Mouse (Mus musculus): ENCODE data around the gene Kdm5b. TPM values are rescaled to one million over a fixed set of nuclear protein-coding genes. Genes with fewer than 3 reads are reported as not detected.
A peak's percentile ranks its signal among the peaks of the same experiment; 100 is the strongest.

The Kdm5b gene
- polyA plus RNA-seq, 1 experiment from 2014 or later: 12.6 TPM

DNA sequence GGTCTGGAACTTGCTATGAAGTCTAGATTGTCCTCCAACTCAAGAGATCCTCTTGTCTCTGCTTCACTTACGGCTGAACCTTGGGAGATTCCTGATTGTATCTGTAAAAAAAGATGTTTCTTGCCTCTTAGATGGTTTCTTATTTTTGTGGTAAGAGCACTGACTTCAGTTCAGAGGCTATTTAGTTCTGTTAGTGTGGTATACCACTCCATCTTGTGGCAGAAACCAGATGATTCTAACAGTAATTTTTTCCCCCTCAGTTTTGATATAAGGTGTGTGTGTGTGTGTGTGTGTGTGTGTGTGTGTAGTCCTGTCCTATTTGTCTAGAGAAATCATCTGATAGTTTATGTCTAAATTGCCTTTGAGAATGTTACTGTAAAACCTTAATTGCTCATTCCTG, 47.3 kb downstream of the Kdm5b start:
- H3K4me1 ChIP-seq (replicated peaks; ENCODE audit: control insufficient read depth, insufficient read depth, low read length): no peaks in the 10 kb centered on the region
- no peak overlapping the region for H3K4me3 ChIP-seq (ENCODE audit: low read depth, low read length)
- peaks cover 33% of the 10 kb centered on the region for H3K36me3 ChIP-seq (ENCODE audit: control insufficient read depth, insufficient read depth)
- H3K4me2 ChIP-seq (replicated peaks; ENCODE audit: low read depth): no peak overlapping the region
- peak; percentile 47 for TF ChIP-seq CTCF (IDR thresholded peaks at IDR 0.05; ENCODE audit: low read depth)
- no peak overlapping the region for H3K27ac ChIP-seq (ENCODE audit: low read depth, low read length)
- no peak overlapping the region for H3K9ac ChIP-seq (ENCODE audit: low read depth, low read length)
- no peak for ATAC-seq
- no peaks in the 10 kb centered on the region for H3K9me3 ChIP-seq (ENCODE audit: control insufficient read depth)
- H3K27me3 ChIP-seq (replicated peaks; ENCODE audit: control insufficient read depth, insufficient read depth, low read length): no peaks in the 10 kb centered on the region
- 70% methylated on average over 1 of the region's 1 CpGs for WGBS

- Histone ChIP-seq H3K4me2 (replicated peaks; ENCODE audit: low read depth) (no peak overlapping the region), H3K4me3 (ENCODE audit: low read depth, low read length) (no peak overlapping the region), H3K27ac (ENCODE audit: low read depth, low read length) (no peak overlapping the region), H3K4me1 (replicated peaks; ENCODE audit: control insufficient read depth, insufficient read depth, low read length) (no peaks in the 10 kb centered on the region), H3K27me3 (replicated peaks; ENCODE audit: control insufficient read depth, insufficient read depth, low read length) (no peaks in the 10 kb centered on the region), H3K36me3 (ENCODE audit: control insufficient read depth, insufficient read depth) (peaks cover 35% of the 10 kb centered on the region), H3K9ac (ENCODE audit: low read depth, low read length) (no peak overlapping the region), H3K9me3 (ENCODE audit: control insufficient read depth) (no peaks in the 10 kb centered on the region)
- TF ChIP-seq CTCF (IDR thresholded peaks at IDR 0.05; ENCODE audit: low read depth): no peak
- 22% methylated on average over 4 of the region's 4 CpGs for WGBS
- ATAC-seq: peak; percentile 38; the same call in 1 of the 2 replicates
Measured at GRCm38 (mm10) chr1:134609172-134609571, 49.2 kb downstream of the Kdm5b start.

- Histone ChIP-seq H3K4me3 (ENCODE audit: low read depth, low read length) (no peak overlapping the region), H3K4me2 (replicated peaks; ENCODE audit: low read depth) (no peak overlapping the region), H3K27ac (ENCODE audit: low read depth, low read length) (no peak overlapping the region; the same call in 1 of the 2 replicates), H3K4me1 (replicated peaks; ENCODE audit: control insufficient read depth, insufficient read depth, low read length) (no peaks in the 10 kb centered on the region), H3K9ac (ENCODE audit: low read depth, low read length) (no peak overlapping the region), H3K36me3 (ENCODE audit: control insufficient read depth, insufficient read depth) (peaks cover 48% of the 10 kb centered on the region), H3K27me3 (replicated peaks; ENCODE audit: control insufficient read depth, insufficient read depth, low read length) (no peaks in the 10 kb centered on the region), H3K9me3 (ENCODE audit: control insufficient read depth) (no peaks in the 10 kb centered on the region)
- no peak for ATAC-seq
- no peak for TF ChIP-seq CTCF (IDR thresholded peaks at IDR 0.05; ENCODE audit: low read depth)
- WGBS: 95% methylated on average over 5 of the region's 5 CpGs
Measured at GRCm38 (mm10) chr1:134614554-134614953, 54.6 kb downstream of the Kdm5b start.

- no peak overlapping the region for H3K4me3 ChIP-seq (ENCODE audit: low read depth, low read length)
- H3K27ac ChIP-seq (ENCODE audit: low read depth, low read length): no peak overlapping the region; the same call in 1 of the 2 replicates
- H3K9ac ChIP-seq (ENCODE audit: low read depth, low read length): no peak overlapping the region
- 88% methylated on average over 2 of the region's 2 CpGs for WGBS
- no peaks in the 10 kb centered on the region for H3K4me1 ChIP-seq (replicated peaks; ENCODE audit: control insufficient read depth, insufficient read depth, low read length)
- no peaks in the 10 kb centered on the region for H3K27me3 ChIP-seq (replicated peaks; ENCODE audit: control insufficient read depth, insufficient read depth, low read length)
- TF ChIP-seq CTCF (IDR thresholded peaks at IDR 0.05; ENCODE audit: low read depth): no peak
- no peak for ATAC-seq
- no peaks in the 10 kb centered on the region for H3K9me3 ChIP-seq (ENCODE audit: control insufficient read depth)
- no peak overlapping the region for H3K4me2 ChIP-seq (replicated peaks; ENCODE audit: low read depth)
- H3K36me3 ChIP-seq (ENCODE audit: control insufficient read depth, insufficient read depth): peaks cover 50% of the 10 kb centered on the region
Measured at GRCm38 (mm10) chr1:134614988-134615387, 55.0 kb downstream of the Kdm5b start.

DNA sequence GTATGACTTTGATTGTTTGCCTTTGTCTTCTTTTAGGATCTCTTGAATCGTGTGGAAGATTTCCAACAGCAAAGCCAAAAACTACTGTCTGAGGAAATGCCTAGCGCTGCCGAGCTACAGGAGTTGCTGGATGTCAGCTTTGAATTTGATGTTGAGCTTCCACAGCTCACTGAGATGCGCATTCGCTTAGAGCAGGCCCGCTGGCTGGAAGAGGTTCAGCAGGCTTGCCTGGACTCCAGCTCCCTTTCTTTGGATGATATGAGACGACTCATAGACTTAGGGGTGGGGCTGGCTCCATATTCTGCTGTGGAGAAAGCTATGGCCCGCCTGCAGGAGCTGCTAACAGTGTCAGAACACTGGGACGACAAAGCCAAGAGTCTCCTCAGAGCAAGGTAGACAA, 57.7 kb downstream of the Kdm5b start:
- no peaks in the 10 kb centered on the region for H3K4me1 ChIP-seq (replicated peaks; ENCODE audit: control insufficient read depth, insufficient read depth, low read length)
- WGBS: 82% methylated on average over 9 of the region's 9 CpGs
- no peak for TF ChIP-seq CTCF (IDR thresholded peaks at IDR 0.05; ENCODE audit: low read depth)
- H3K36me3 ChIP-seq (ENCODE audit: control insufficient read depth, insufficient read depth): peaks cover 64% of the 10 kb centered on the region
- H3K27me3 ChIP-seq (replicated peaks; ENCODE audit: control insufficient read depth, insufficient read depth, low read length): no peaks in the 10 kb centered on the region
- H3K9me3 ChIP-seq (ENCODE audit: control insufficient read depth): no peaks in the 10 kb centered on the region
- no peak overlapping the region for H3K27ac ChIP-seq (ENCODE audit: low read depth, low read length)
- no peak overlapping the region for H3K4me2 ChIP-seq (replicated peaks; ENCODE audit: low read depth)
- H3K9ac ChIP-seq (ENCODE audit: low read depth, low read length): no peak overlapping the region
- no peak for ATAC-seq
- H3K4me3 ChIP-seq (ENCODE audit: low read depth, low read length): no peak overlapping the region

- 90% methylated on average over 4 of the region's 4 CpGs for WGBS
Measured at GRCm38 (mm10) chr1:134625325-134625724, 65.4 kb downstream of the Kdm5b start.

GRCm38 (mm10) chr1:134629455-134629854, 69.5 kb downstream of the Kdm5b start:
- TF ChIP-seq CTCF (IDR thresholded peaks at IDR 0.05; ENCODE audit: low read depth): no peak
- peaks cover 82% of the 10 kb centered on the region for H3K36me3 ChIP-seq (ENCODE audit: control insufficient read depth, insufficient read depth)
- 92% methylated on average over 10 of the region's 10 CpGs for WGBS

More at GRCm38 (mm10) chr1:134625325-134625724, 65.4 kb downstream of the Kdm5b start:
- Histone ChIP-seq H3K4me1 (replicated peaks; ENCODE audit: control insufficient read depth, insufficient read depth, low read length) (no peaks in the 10 kb centered on the region), H3K27me3 (replicated peaks; ENCODE audit: control insufficient read depth, insufficient read depth, low read length) (no peaks in the 10 kb centered on the region), H3K9me3 (ENCODE audit: control insufficient read depth) (no peaks in the 10 kb centered on the region), H3K4me2 (replicated peaks; ENCODE audit: low read depth) (no peak overlapping the region), H3K4me3 (ENCODE audit: low read depth, low read length) (no peak overlapping the region), H3K27ac (ENCODE audit: low read depth, low read length) (no peak overlapping the region), H3K36me3 (ENCODE audit: control insufficient read depth, insufficient read depth) (peaks cover 82% of the 10 kb centered on the region), H3K9ac (ENCODE audit: low read depth, low read length) (no peak overlapping the region)
- ATAC-seq: no peak
- TF ChIP-seq CTCF (IDR thresholded peaks at IDR 0.05; ENCODE audit: low read depth): no peak

More at GRCm38 (mm10) chr1:134629455-134629854, 69.5 kb downstream of the Kdm5b start:
- 0 out of 2 replicates have a peak, but pooled peaks cover 2% of the 10 kb centered on the region for H3K4me1 ChIP-seq (replicated peaks; ENCODE audit: control insufficient read depth, insufficient read depth, low read length)
- H3K4me3 ChIP-seq (ENCODE audit: low read depth, low read length): no peak overlapping the region
- no peaks in the 10 kb centered on the region for H3K9me3 ChIP-seq (ENCODE audit: control insufficient read depth)
- ATAC-seq: no peak
- no peak overlapping the region for H3K9ac ChIP-seq (ENCODE audit: low read depth, low read length)
- no peak overlapping the region for H3K27ac ChIP-seq (ENCODE audit: low read depth, low read length)
- no peak overlapping the region for H3K4me2 ChIP-seq (replicated peaks; ENCODE audit: low read depth)
- no peaks in the 10 kb centered on the region for H3K27me3 ChIP-seq (replicated peaks; ENCODE audit: control insufficient read depth, insufficient read depth, low read length)
